Mouse (Mus musculus) c-Kit-positive CD71-negative TER-119-negative erythroid progenitor cells, embryonic 14.5 days (primary cell): ENCODE measurements around the gene Olfr323.

Source experiments
- DNase-seq: peaks from one replicate; pipeline ENCODE4 v3.0.0-alpha.2; 2013; ENCODE audit warnings: low read depth

The Olfr323 gene

DNA sequence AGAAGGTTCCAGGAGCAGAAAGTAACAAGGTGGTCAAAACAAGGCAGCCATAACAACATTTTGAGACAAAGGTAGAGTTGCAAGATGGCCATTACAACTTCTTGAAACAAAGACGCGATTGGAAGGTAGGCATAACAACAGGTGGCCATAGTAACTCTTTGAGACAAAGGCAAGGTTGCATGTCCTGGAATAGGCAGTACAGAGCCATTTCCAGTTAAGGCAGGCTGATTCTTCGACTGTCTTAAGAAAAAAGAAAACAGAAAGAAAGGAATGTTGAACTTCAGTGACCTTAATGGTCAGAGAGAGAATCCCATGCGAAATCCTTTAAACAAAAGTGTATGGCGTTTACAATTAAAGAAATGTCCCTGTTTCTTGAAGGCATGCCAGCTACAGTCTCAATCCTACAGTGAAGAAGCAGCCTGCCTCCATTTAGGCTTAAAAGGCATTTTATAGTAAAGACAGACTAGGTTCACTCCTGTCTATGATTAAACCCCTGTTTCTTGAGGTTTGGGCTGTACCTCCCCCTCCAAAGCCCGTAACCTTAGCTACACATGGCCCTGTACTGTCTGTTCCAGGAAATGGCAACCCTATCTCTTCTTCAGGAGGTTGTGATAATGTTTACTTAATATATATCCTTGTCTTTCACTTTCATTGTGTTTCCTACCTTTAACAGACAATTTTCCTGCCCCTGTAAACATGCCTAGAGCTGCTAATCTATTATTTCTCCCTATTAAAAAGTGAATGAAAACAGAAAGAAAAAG lies 27.3 kb downstream of the Olfr323 start:
- DNase-seq: no peak

GRCm38 (mm10) chr11:58602062-58602461 lies 28.2 kb downstream of the Olfr323 start:
- no peak for DNase-seq

DNA sequence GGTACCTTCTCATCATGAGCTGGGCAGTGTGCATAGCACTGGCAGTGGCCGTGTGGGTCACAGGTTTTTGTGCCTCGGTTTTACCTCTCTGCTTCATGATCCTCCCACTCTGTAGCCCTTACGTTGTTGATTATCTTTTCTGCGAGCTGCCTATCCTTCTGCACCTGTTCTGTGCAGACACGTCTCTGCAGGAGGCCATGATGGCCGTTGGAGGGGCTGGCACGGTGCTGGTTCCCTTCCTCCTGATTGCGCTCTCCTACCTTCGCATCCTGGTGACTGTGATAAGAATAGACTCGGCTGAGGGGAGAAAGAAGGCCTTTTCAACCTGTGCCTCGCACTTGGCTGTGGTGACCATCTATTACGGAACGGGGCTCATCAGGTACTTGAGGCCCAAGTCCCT lies 32.5 kb downstream of the Olfr323 start:
- no peak for DNase-seq

- no peak for DNase-seq
These were observed 35.5 kb downstream of the Olfr323 start, which contains the start of gene Olfr324 for GRCm38 (mm10) chr11:58594814-58595213. Olfr324 (plus strand) TSS chr11:58595114.

DNA sequence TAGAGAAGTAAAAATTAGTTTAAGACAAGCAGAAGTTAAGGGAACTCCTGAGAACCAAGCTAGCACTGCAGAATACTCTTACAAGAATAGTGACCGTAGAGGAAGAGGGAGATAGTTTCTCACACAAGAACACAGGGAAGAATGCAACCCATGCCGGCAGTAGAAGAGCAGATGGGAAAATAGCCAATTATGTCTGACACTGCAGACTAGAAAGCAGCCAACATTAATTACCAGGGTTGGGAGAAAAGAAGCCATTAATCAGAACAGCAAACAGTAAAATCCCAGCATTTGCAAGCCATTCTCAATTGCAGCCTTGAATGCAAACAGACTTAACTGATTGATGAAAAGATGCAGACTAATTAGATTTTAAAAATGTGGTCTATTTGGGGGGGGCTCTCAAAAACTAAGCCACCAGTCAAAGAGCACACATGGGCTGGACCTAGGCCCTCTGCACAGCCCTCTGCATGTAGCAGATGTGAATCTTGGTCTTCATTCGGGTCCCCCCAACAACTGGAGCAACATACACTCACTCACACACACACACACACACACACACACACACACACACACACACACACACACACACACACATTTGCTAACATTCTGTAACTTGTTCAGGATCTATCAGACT lies 41.6 kb downstream of the Olfr323 start:
- no peak for DNase-seq

- peak; percentile 52 for DNase-seq
These were observed 42.4 kb downstream of the Olfr323 start for GRCm38 (mm10) chr11:58587898-58588348.

DNA sequence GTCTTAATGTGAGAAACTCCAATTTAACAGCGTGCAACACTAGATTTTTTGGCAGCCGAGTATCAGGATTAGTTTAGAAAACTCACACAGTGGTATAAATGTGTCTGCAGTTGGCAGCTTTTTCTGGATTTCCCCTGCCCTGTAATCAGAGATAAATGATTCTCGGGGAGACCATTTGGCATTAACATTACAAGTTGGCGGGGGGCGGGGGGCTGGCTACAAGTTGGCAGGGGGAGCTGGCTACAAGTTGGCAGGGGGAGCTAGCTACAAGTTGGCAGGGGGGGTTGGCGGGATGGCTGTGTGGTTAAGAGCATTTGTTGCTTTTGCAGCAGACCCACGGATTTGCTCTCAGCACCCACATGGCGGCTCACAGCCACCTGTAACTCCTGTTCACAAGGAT lies 51.7 kb downstream of the Olfr323 start:
- DNase-seq: no peak

DNA sequence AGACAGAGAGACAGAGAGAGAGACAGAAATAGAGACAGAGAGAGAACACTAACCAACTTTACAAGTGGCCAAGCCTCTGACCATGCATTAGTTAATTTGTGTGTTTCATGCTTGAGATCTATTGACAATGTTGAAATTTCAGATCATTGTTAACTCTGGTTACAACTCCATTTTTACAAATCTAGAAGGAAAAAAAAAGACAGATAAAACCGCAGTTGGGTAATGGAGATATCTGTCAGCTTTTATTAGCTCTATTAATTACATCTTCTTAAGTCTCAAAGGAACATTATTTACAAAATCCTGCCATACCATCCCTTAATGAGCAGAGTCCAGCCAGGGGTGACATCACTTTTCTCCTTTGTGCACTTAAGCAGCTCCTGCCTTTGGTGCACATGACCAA lies 52.9 kb downstream of the Olfr323 start, which contains the start of gene Olfr325:
Olfr325 (plus strand) TSS at position 301 of the 400 bp plus-strand sequence.
- no peak for DNase-seq
